Mouse (Mus musculus) adrenal gland, postnatal 14 days (tissue): ENCODE results near the gene Il1f5. TPM values are rescaled to one million over a fixed set of nuclear protein-coding genes. Genes with fewer than 3 reads are reported as not detected.

ENCODE experiments used
- DNase-seq: peaks from one replicate; pipeline ENCODE4 v3.0.0; 2021; ENCODE audit warnings: mixed read lengths
- long read RNA-seq, 2 experiments: library from polyadenylated mRNA; stranded (forward); transcript quantifications; one replicate each; pipeline ENCODE4 v2.0.0; 2021
- total RNA-seq: library from RNA; stranded (reverse); gene quantifications from 2 replicates; pipeline ENCODE4 v1.2.3, GENCODE M21; 2021

Gene Il1f5
- not detected in 2 replicates for total RNA-seq
- long read RNA-seq, experiment 1, result 0 reads
- long read RNA-seq, experiment 2, result 0 reads

DNA sequence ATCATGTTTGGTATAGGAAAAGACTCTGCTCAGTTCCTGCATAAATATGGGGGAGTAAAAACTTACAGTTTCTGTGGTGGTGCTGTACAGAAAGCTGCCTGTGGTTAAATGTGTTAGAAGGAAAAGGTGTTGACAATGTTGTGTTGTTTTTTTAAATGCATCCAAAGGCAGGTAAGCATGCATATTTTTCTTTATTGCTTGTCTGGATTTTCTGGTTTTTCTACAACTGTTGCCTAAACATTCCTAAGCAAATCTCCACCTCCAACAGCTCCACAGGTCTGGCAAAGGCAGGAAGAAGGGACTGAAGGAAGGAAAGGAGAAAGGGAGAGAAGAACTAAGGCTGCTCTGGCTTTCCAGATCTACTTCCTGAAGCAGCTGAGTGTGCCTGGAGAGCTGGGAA, at the start of gene Il1f5:
Il1f5 (plus strand) TSS at position 301 of the 400 bp plus-strand sequence.
- DNase-seq, result no peak

- DNase-seq, result no peak
Observed at GRCm38 (mm10) chr2:24227191-24227590, 49.6 kb upstream of the Il1f5 start.

GRCm38 (mm10) chr2:24267503-24267902, 9.3 kb upstream of the Il1f5 start:
- no peak for DNase-seq

DNA sequence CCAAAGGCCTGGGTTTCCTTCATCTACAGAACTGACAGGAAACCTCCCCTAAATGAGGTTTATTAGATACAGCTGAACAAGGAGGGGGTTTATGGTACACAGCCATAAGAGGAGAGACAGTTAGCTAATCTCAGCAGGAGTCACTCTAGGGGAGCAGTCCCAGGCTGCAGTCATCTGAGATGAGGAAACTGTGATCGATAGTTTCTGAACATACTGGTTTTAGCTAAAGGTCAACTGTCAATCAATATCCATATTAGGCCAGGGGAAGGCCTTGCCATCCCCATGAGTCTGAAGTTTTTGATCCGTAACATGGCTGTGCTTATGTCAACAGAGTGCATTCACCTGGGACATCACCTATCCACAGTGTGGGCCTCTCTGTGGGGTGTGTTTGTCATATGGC, 3.1 kb upstream of the Il1f5 start:
- DNase-seq, result no peak

DNA sequence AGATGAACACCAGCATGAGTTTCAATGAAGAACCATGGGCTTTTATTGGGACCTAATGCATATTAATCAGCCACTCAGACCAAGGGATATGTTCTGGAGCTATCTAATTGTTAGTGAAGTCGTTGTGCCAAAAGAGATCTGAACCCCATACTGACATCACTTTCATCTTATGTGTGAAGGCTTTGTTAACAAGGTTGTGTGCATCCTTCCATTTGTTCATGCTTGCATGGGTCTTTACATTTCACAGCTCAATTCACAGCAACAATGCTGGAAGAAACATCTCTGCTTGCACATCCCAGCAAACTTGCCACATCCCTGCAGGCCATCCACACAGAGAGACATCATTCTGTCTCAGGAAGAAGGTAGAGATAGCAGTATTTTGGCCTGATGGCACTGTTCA, 1.6 kb upstream of the Il1f5 start:
- no peak for DNase-seq

GRCm38 (mm10) chr2:24290896-24291295, 14.1 kb downstream of the Il1f5 start, which contains the start of gene Il1f10:
Gene Il1f10, plus strand, starts transcription at chr2:24291196.
- no peak for DNase-seq

DNA sequence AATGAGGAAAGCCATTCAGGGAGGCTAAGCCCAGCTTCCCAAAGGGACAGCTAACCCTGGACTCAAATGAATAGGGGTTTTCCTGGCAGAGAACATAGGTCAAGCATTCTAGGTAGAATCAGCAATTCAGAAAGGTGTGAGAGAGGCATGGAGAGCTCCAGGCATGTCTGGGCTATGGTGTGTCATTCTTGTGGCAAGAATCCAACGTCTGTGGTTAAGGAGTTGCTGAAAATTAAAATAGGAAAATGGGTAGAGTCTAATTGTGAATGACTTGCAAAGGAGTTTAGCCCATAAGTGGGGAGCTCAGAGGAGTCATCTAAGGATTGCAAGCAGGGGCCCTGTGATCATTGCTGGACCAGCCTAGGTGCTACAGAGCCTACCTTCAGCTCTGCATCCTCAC, 17.9 kb downstream of the Il1f5 start:
- no peak for DNase-seq

- peak; percentile 47 for DNase-seq
Observed at GRCm38 (mm10) chr2:24296837-24297236, 20.1 kb downstream of the Il1f5 start.

GRCm38 (mm10) chr2:24311302-24312001, 34.7 kb downstream of the Il1f5 start:
- DNase-seq, result no peak

GRCm38 (mm10) chr2:24316919-24317318, 40.2 kb downstream of the Il1f5 start:
- no peak for DNase-seq

GRCm38 (mm10) chr2:24317919-24318598, 41.3 kb downstream of the Il1f5 start:
- no peak for DNase-seq

Other genes starting within 250 kb of the Il1f5 start
- 13.7 and 14.6 TPM in 2 replicates for gene Hnmt, start 227.6 kb upstream of the Il1f5 start, total RNA-seq
- not detected in 2 replicates for gene Tbpl2, start 180.4 kb upstream of the Il1f5 start, total RNA-seq
- gene Il1f8, start 123.8 kb upstream of the Il1f5 start, total RNA-seq, result not detected in 2 replicates
- gene Il1f9, start 90.5 kb upstream of the Il1f5 start, total RNA-seq, result 0.26 TPM in 1 of 2 replicates, not detected in the other
- not detected in 2 replicates for gene Il1f6, start 61.5 kb upstream of the Il1f5 start, total RNA-seq
- gene Il1f10, start 14.2 kb downstream of the Il1f5 start, total RNA-seq, result not detected in 2 replicates
- 0.56 and 1.0 TPM in 2 replicates for gene Il1rn, start 59.9 kb downstream of the Il1f5 start, total RNA-seq
- 3.7 and 7.9 TPM in 2 replicates for gene Psd4, start 90.6 kb downstream of the Il1f5 start, total RNA-seq
- not detected in 2 replicates for gene Pax8, start 198.6 kb downstream of the Il1f5 start, total RNA-seq